Mouse (Mus musculus): ENCODE data around the gene C1qtnf6. TPM values are rescaled to one million over a fixed set of nuclear protein-coding genes. Genes with fewer than 3 reads are reported as not detected.

The C1qtnf6 gene
- total and polyA plus RNA-seq, 3 experiments = 0.15 to 1.3 TPM; not detected in 1

- Histone ChIP-seq H3K4me1 (ENCODE audit: control insufficient read depth in 1 of 2, insufficient read depth in 2 of 2, low read length in 2 of 2) (peaks cover 0 to 24% of the 10 kb centered on the region in 2 experiments; a peak in 3 of 4 replicates), H3K27me3 (ENCODE audit: control insufficient read depth in 1 of 2, insufficient read depth in 2 of 2, low read length in 2 of 2) (no peaks in the 10 kb centered on the region), H3K27ac (ENCODE audit: control insufficient read depth, low read depth, low read length) (peak within 1 kb of the TSS; percentile 84), H3K9ac (ENCODE audit: control insufficient read depth, low read depth, low read length, poor library complexity, severe bottlenecking) (peak within 1 kb of the TSS; percentile 68), H3K36me3 (ENCODE audit: control insufficient read depth in 1 of 2, insufficient read depth in 2 of 2, low read length in 2 of 2) (peaks cover 8 to 13% of the 10 kb centered on the region in 2 experiments; a peak in 3 of 4 replicates), H3K79me2 (ENCODE audit: control insufficient read depth, insufficient read depth, low read length, poor library complexity) (peaks cover 18% of the 10 kb centered on the region), H3K9me3 (replicated peaks; ENCODE audit: insufficient read depth, low read length) (no peaks in the 10 kb centered on the region), H3K4me3 (ENCODE audit: control insufficient read depth in 1 of 2, insufficient read depth in 1 of 2, low read depth in 2 of 2, low read length in 2 of 2) (peak within 1 kb of the TSS; percentile 71 to 75)
- peak; percentile 51; the same call in 1 of the 2 replicates for TF ChIP-seq RCOR1 (IDR thresholded peaks at IDR 0.05; ENCODE audit: low read depth, low read length)
- TF ChIP-seq ELF1 (IDR thresholded peaks at IDR 0.05; ENCODE audit: low read depth, low read length) = peak; percentile 64
- TF ChIP-seq MYC (IDR thresholded peaks at IDR 0.05; ENCODE audit: low read depth, low read length) = peak; percentile 73
- no peak for TF ChIP-seq SMC3 (IDR thresholded peaks at IDR 0.05; ENCODE audit: low read depth, low read length)
- TF ChIP-seq GABPA (IDR thresholded peaks at IDR 0.05; ENCODE audit: low read depth, low read length) = no peak
- TF ChIP-seq EP300 (IDR thresholded peaks at IDR 0.05; ENCODE audit: low read depth in 1 of 2, low read length in 2 of 2) = peak; percentile 41 to 61; a peak in 3 of 4 replicates
- TF ChIP-seq BHLHE40 (IDR thresholded peaks at IDR 0.05; ENCODE audit: borderline replicate concordance, low read depth, low read length) = no peak
- TF ChIP-seq SIN3A (IDR thresholded peaks at IDR 0.05; ENCODE audit: low read length) = peak; percentile 76
- peak; percentile 68 for TF ChIP-seq TCF12 (IDR thresholded peaks at IDR 0.05; ENCODE audit: low read depth, low read length)
- TF ChIP-seq TAL1 (IDR thresholded peaks at IDR 0.05; ENCODE audit: low read length) = no peak
- peak; percentile 77 for TF ChIP-seq TBP (IDR thresholded peaks at IDR 0.05; ENCODE audit: low read depth, low read length)
- TF ChIP-seq MAX (IDR thresholded peaks at IDR 0.05; ENCODE audit: low read length) = peak; percentile 86
- 0 out of 2 replicates have a peak, but pooled peaks have one; percentile 60 for TF ChIP-seq CHD1 (IDR thresholded peaks at IDR 0.05; ENCODE audit: low read depth, low read length)
- TF ChIP-seq UBTF (IDR thresholded peaks at IDR 0.05; ENCODE audit: borderline replicate concordance, insufficient read depth, low read depth, low read length) = no peak
- TF ChIP-seq NELFE (IDR thresholded peaks at IDR 0.05; ENCODE audit: low read depth, low read length) = peak; percentile 86
- 0 out of 2 replicates have a peak, but pooled peaks have one; percentile 9 for TF ChIP-seq USF1 (IDR thresholded peaks at IDR 0.05; ENCODE audit: low read depth, low read length)
- TF ChIP-seq POLR2AphosphoS2 (IDR thresholded peaks at IDR 0.05; ENCODE audit: low read length) = peak; percentile 88
- peak; percentile 87 for TF ChIP-seq MXI1 (IDR thresholded peaks at IDR 0.05; ENCODE audit: low read depth, low read length)
- peak; percentile 85 for TF ChIP-seq ZMIZ1 (IDR thresholded peaks at IDR 0.05; ENCODE audit: low read depth, low read length)
- peak; percentile 91 for TF ChIP-seq MAZ (IDR thresholded peaks at IDR 0.05; ENCODE audit: low read depth, low read length)
- TF ChIP-seq JUND (IDR thresholded peaks at IDR 0.05; ENCODE audit: low read depth, low read length) = no peak
- peak; percentile 65; the same call in 1 of the 2 replicates for TF ChIP-seq ZKSCAN1 (IDR thresholded peaks at IDR 0.05; ENCODE audit: low read depth, low read length)
- TF ChIP-seq MEF2A (IDR thresholded peaks at IDR 0.05; ENCODE audit: extremely low read depth, insufficient replicate concordance, low read depth, low read length, poor library complexity, severe bottlenecking) = no peak
- TF ChIP-seq POLR2A (IDR thresholded peaks at IDR 0.05; ENCODE audit: control insufficient read depth in 1 of 2, insufficient read depth in 1 of 2, low read depth in 1 of 2, low read length in 2 of 2, poor library complexity in 1 of 2) = peak; percentile 51 to 90
- TF ChIP-seq ETS1 (IDR thresholded peaks at IDR 0.05; ENCODE audit: low read depth, low read length) = peak; percentile 73
- peak; percentile 71 for TF ChIP-seq HCFC1 (IDR thresholded peaks at IDR 0.05; ENCODE audit: low read depth, low read length)
- DNase-seq (ENCODE audit: low read depth, low spot score) = peak; percentile 90
Observed at GRCm38 (mm10) chr15:78572658-78573397, 41.6 kb upstream of the C1qtnf6 start, which contains the start of gene Rac2. Gene Rac2 (minus strand): TSS chr15:78572783.

Measured in MEL (cell line).